Mouse (Mus musculus): Measurements from ENCODE around the gene Dok5. TPM values are rescaled to one million over a fixed set of nuclear protein-coding genes. Genes with fewer than 3 reads are reported as not detected.

Gene Dok5
- total RNA-seq, 2 experiments from 2014 or later, result 1.1 to 2.5 TPM

Other genes starting within 250 kb of the Dok5 start
- gene Pfdn4, start 235.4 kb upstream of the Dok5 start, total RNA-seq (2021), result 10 to 100 TPM; 19.9 to 27.6 TPM
- gene Cyp24a1, start 234.7 kb upstream of the Dok5 start, total RNA-seq (2021), result not detected
- not detected for gene 4930470P17Rik, start 129.8 kb upstream of the Dok5 start, total RNA-seq (2021)